Mouse (Mus musculus) left cerebral cortex, adult 2 months (tissue): ENCODE results near the gene Spata5. TPM values are rescaled to one million over a fixed set of nuclear protein-coding genes. Genes with fewer than 3 reads are reported as not detected.

Source experiments
- DNase-seq, 2 experiments: peaks; one replicate each; pipeline ENCODE4 v3.0.0; 2021 to 2022; ENCODE audit warnings: low spot score in 2 of 2, mixed read lengths in 1 of 2; ENCODE audit errors: extremely low spot score in 1 of 2
- H3K27ac ChIP-seq: fragments of 200-600 bp; 2 replicates; pipeline ENCODE4 v1.8.1; 2022
- H3K4me3 ChIP-seq: fragments of 200-600 bp; 2 replicates; pipeline ENCODE4 v1.8.1; 2022
- CTCF ChIP-seq: fragments of 200-600 bp; IDR thresholded peaks from 2 replicates; pipeline ENCODE4 v1.8.1; 2022; ENCODE audit warnings: antibody characterized with exemption, mild to moderate bottlenecking, moderate library complexity
- intact Hi-C: fragments of 180-260 bp; cut with DNase I; formaldehyde crosslinking; loops from one replicate; pipeline ENCODE4 v1.15.1; 2025
- total RNA-seq, 2 experiments: library from RNA; stranded (reverse); gene quantifications; 2 replicates each; pipeline ENCODE4 v1.2.3; 2021

The Spata5 gene
- total RNA-seq, 2 experiments from 2014 or later: 19.1 to 20.4 TPM

GRCm38 (mm10) chr3:37426069-37426468 lies 6.4 kb downstream of the Spata5 start:
- H3K4me3 ChIP-seq: no peak overlapping the region
- TF ChIP-seq CTCF: no peak
- intact Hi-C loops: no loop called here
- H3K27ac ChIP-seq: no peak overlapping the region
- no peak for DNase-seq

- Histone ChIP-seq H3K27ac (no peak overlapping the region), H3K4me3 (no peak overlapping the region)
- no peak for TF ChIP-seq CTCF
- intact Hi-C loops: no loop called here
- DNase-seq: no peak
These were observed 10.7 kb downstream of the Spata5 start for GRCm38 (mm10) chr3:37430359-37430758.

GRCm38 (mm10) chr3:37439770-37440169 lies 20.1 kb downstream of the Spata5 start:
- H3K4me3 ChIP-seq: no peak overlapping the region
- no peak for DNase-seq
- intact Hi-C loops: no loop called here
- no peak for TF ChIP-seq CTCF
- no peak overlapping the region for H3K27ac ChIP-seq

- no peak overlapping the region for H3K27ac ChIP-seq
- no peak for TF ChIP-seq CTCF
- no peak for DNase-seq
- H3K4me3 ChIP-seq: no peak overlapping the region
- intact Hi-C loops: no loop called here
These were observed 23.7 kb downstream of the Spata5 start for GRCm38 (mm10) chr3:37443409-37443808.

GRCm38 (mm10) chr3:37455992-37456391 lies 36.3 kb downstream of the Spata5 start:
- no peak for TF ChIP-seq CTCF
- intact Hi-C loops: no loop called here
- Histone ChIP-seq H3K27ac (no peak overlapping the region), H3K4me3 (no peak overlapping the region)
- DNase-seq: no peak

- intact Hi-C loops: no loop called here
- H3K4me3 ChIP-seq: no peak overlapping the region
- no peak for DNase-seq
- H3K27ac ChIP-seq: no peak overlapping the region
- peak; percentile 66 for TF ChIP-seq CTCF
These were observed 48.5 kb downstream of the Spata5 start for GRCm38 (mm10) chr3:37468170-37468569.

- TF ChIP-seq CTCF: no peak
- intact Hi-C loops: no loop called here
- DNase-seq: no peak
- no peak overlapping the region for H3K27ac ChIP-seq
- no peak overlapping the region for H3K4me3 ChIP-seq
These were observed 49.7 kb downstream of the Spata5 start for GRCm38 (mm10) chr3:37469353-37469752.

- intact Hi-C loops: loop anchor here (5.0 kb wide), 3 partner anchors 166 to 751 kb away; partner anchors contain the start of gene Spry1
- no peak for TF ChIP-seq CTCF
- Histone ChIP-seq H3K27ac (no peak overlapping the region), H3K4me3 (no peak overlapping the region)
- no peak for DNase-seq
These were observed 51.2 kb downstream of the Spata5 start for GRCm38 (mm10) chr3:37470867-37471266.

- Histone ChIP-seq H3K4me3 (no peak overlapping the region), H3K27ac (no peak overlapping the region)
- TF ChIP-seq CTCF: peak; percentile 54
- no peak for DNase-seq
- intact Hi-C loops: loop anchor here (5.0 kb wide), 3 partner anchors 165 to 750 kb away; partner anchors contain the start of gene Spry1
These were observed 52.8 kb downstream of the Spata5 start for GRCm38 (mm10) chr3:37472461-37472860.

GRCm38 (mm10) chr3:37476485-37476884 lies 56.8 kb downstream of the Spata5 start:
- no peak for TF ChIP-seq CTCF
- no peak for DNase-seq
- Histone ChIP-seq H3K4me3 (no peak overlapping the region), H3K27ac (no peak overlapping the region)
- intact Hi-C loops: no loop called here

GRCm38 (mm10) chr3:37477438-37478188 lies 57.9 kb downstream of the Spata5 start:
- Histone ChIP-seq H3K4me3 (no peak overlapping the region), H3K27ac (no peak overlapping the region)
- intact Hi-C loops: no loop called here
- DNase-seq: no peak
- no peak for TF ChIP-seq CTCF

GRCm38 (mm10) chr3:37479771-37480170 lies 60.1 kb downstream of the Spata5 start:
- H3K4me3 ChIP-seq: no peak overlapping the region
- H3K27ac ChIP-seq: no peak overlapping the region
- intact Hi-C loops: no loop called here
- DNase-seq: no peak
- no peak for TF ChIP-seq CTCF

- intact Hi-C loops: no loop called here
- Histone ChIP-seq H3K4me3 (no peak overlapping the region), H3K27ac (no peak overlapping the region)
- no peak for DNase-seq
- TF ChIP-seq CTCF: no peak
These were observed 61.6 kb downstream of the Spata5 start for GRCm38 (mm10) chr3:37481295-37481694.
